Mouse (Mus musculus) urinary bladder, adult 2 months (tissue): ENCODE results near the gene Gm5741. TPM values are rescaled to one million over a fixed set of nuclear protein-coding genes. Genes with fewer than 3 reads are reported as not detected.

ENCODE experiments used
- DNase-seq: peaks from one replicate; pipeline ENCODE4 v3.0.0; 2022; ENCODE audit warnings: low spot score
- polyA plus RNA-seq: library from polyadenylated mRNA; depleted of rRNA; stranded (reverse); fragments of >200 nt; gene quantifications from 2 replicates; pipeline ENCODE4 v1.2.3, GENCODE M21; 2012; rRNA removed

Gm5741 gene
- polyA plus RNA-seq, 1 experiment: 1.2 TPM

DNA sequence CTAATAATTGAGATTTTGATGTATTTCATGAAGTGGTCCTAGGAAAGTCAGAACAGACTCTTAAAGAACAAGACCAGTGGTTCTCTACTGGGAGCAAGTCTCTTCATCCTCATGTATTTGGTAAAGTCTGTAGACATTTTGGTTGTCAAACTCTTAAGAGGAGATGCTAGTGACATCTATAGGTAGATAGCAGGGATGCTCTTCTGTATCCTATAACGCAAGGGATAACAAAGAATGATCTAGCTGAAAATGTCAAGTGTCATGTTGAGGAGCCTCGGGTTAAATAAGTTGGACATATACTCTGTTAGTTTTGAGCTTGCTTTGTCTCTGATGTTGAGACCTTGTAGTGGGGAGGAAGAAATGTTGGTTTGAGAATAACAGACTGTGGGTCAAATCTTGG, 39.9 kb downstream of the Gm5741 start:
- no peak for DNase-seq

DNA sequence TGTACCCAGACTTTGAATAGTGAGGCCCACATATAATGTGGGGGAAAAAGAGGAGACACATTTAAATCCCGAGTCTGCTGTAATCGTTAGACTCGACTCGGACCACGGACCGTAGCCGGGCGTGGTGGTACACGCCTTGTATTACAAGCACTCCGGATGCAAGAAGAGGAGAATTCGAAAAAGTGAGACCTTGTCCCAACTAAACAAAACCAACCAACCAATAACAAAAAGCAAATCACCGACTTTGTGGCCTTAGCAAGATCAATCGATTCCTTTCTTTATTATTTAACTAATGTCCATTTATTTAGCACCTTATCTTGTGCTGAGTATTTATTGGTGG, 40.3 kb downstream of the Gm5741 start:
- no peak for DNase-seq

DNA sequence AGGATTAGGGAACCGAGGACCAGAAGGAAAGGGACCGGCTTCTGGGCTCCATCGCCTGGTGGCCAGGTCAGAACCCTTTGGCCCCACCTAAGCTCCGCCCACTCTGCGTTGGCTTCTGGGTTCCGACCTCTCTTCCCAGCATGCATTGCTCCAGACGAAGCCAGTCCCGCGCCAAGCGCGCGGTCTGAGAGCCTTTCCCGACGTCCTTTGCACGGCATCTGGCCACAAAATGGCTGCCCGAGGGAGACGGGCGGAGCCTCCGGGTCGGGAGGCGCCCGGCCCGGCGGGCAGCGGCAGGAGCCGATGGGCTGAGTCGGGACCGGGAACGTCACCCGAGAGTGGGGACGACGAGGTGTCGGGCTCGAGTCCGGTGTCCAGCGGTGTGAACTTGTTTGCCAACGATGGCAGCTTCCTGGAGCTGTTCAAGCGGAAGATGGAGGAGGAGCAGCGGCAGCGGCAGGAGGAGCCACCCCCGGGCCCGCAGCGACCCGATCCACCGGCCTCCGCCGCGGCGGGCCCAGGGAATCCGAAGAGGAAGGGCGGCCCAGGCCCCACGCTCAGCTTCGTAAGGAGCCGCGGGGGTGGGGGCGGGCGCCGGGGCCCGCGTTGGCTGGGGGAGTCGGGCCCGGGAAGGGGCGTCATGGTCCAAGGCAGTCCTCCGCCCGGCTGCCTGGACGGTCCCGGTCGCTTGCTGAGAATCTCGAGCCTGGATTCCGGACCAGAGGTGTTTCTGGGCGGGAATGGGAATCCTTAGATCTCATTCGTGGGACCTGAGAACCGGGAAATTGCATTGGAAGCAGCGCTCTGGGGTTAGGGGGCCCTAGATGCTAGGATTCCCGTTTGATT, 40.9 kb downstream of the Gm5741 start, which contains the start of gene Trir:
TSS of gene Trir (plus strand) at position 154 of the 846 bp plus-strand sequence.
- peak; percentile 97 for DNase-seq

DNA sequence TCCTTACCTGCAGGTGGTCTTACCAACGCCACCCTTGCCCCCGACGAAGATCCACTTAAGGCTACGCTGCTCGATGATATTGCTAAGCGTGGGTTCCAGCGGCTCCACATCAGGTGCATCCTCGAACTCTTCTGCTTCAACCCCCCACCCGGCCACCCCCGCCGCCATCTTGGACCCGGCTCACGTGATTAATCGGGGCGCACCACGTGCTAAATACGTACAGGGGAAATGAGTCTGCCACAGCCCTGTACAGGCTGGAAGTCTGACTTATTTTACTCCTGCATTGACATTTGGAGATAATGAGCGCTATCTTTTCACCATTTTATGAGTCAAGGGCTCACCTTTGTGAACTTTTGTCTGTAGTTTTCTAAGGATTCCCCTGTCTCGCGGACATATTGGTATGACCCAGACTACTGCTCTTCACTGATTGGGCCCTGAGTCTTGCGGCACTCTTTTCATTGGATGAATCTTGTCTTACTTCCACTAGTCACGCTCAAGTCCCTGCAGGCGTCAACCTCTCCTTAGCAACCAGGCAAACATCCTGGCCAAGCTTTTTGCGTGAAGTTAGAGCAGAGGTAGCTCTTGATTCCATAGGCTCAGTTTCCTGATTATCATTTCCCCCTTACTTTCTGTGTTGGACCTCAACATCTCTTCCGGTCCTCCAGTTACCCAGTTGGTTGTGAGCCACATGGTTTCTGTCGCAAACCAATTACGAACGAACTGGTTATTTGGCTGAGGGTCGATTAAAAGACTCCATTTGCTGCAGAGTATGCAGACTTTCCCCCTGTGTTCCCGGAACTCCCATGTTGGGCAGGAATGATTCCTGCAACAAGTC, 42.5 kb downstream of the Gm5741 start, which contains the start of gene Asna1:
TSS of gene Asna1 (minus strand) at position 184 of the 835 bp plus-strand sequence.
- DNase-seq: peak; percentile 64

GRCm38 (mm10) chr8:85023846-85024245, 43.9 kb downstream of the Gm5741 start:
- no peak for DNase-seq

- no peak for DNase-seq
Measured at GRCm38 (mm10) chr8:85021514-85022055, 46.2 kb downstream of the Gm5741 start.

Other genes starting within 250 kb of the Gm5741 start
- gene Dand5, start 245.2 kb downstream of the Gm5741 start, polyA plus RNA-seq: 4.7 and 4.8 TPM in 2 replicates
- 22.0 and 22.2 TPM in 2 replicates for gene Gadd45gip1, start 236.5 kb downstream of the Gm5741 start, polyA plus RNA-seq
- 63.3 and 69.9 TPM in 2 replicates for gene Rad23a, start 227.3 kb downstream of the Gm5741 start, polyA plus RNA-seq
- gene Calr, start 221.0 kb downstream of the Gm5741 start, polyA plus RNA-seq: 362 and 430 TPM in 2 replicates
- gene Farsa, start 211.0 kb downstream of the Gm5741 start, polyA plus RNA-seq: 39.2 and 51.4 TPM in 2 replicates
- gene Syce2, start 195.9 kb downstream of the Gm5741 start, polyA plus RNA-seq: 2.8 and 3.2 TPM in 2 replicates
- gene Gcdh, start 174.1 kb downstream of the Gm5741 start, polyA plus RNA-seq: 31.4 and 33.1 TPM in 2 replicates
- gene Klf1, start 166.1 kb downstream of the Gm5741 start, polyA plus RNA-seq: 0.15 TPM in 2 replicates
- 18.4 and 20.4 TPM in 2 replicates for gene Dnase2a, start 159.4 kb downstream of the Gm5741 start, polyA plus RNA-seq
- 0.17 and 0.19 TPM in 2 replicates for gene Mast1, start 130.6 kb downstream of the Gm5741 start, polyA plus RNA-seq
- gene Rtbdn, start 121.0 kb downstream of the Gm5741 start, polyA plus RNA-seq: not detected in 2 replicates
- not detected in 2 replicates for gene Gm49661, start 98.5 kb downstream of the Gm5741 start, polyA plus RNA-seq
- gene Prdx2, start 98.4 kb downstream of the Gm5741 start, polyA plus RNA-seq: 215 and 231 TPM in 2 replicates
- gene Rnaseh2a, start 98.2 kb downstream of the Gm5741 start, polyA plus RNA-seq: 49.4 and 49.5 TPM in 2 replicates
- 97.4 and 121 TPM in 2 replicates for gene Junb, start 89.3 kb downstream of the Gm5741 start, polyA plus RNA-seq
- 26.9 and 28.5 TPM in 2 replicates for gene Hook2, start 77.4 kb downstream of the Gm5741 start, polyA plus RNA-seq
- 0.04 TPM in 1 of 2 replicates, not detected in the other for gene Best2, start 53.5 kb downstream of the Gm5741 start, polyA plus RNA-seq
- 113 and 136 TPM in 2 replicates for gene Asna1, start 42.7 kb downstream of the Gm5741 start, polyA plus RNA-seq
- 109 and 140 TPM in 2 replicates for gene Trir, start 41.2 kb downstream of the Gm5741 start, polyA plus RNA-seq
- 50.0 and 53.0 TPM in 2 replicates for gene Tnpo2, start 31.1 kb downstream of the Gm5741 start, polyA plus RNA-seq
- 38.9 and 54.7 TPM in 2 replicates for gene Fbxw9, start 7.9 kb downstream of the Gm5741 start, polyA plus RNA-seq
- 41.0 and 47.1 TPM in 2 replicates for gene Dhps, start 3.8 kb upstream of the Gm5741 start, polyA plus RNA-seq
- 95.6 and 103 TPM in 2 replicates for gene Wdr83os, start 12.8 kb upstream of the Gm5741 start, polyA plus RNA-seq
- 35.8 and 45.7 TPM in 2 replicates for gene Wdr83, start 13.3 kb upstream of the Gm5741 start, polyA plus RNA-seq
- 72.9 and 74.8 TPM in 2 replicates for gene Man2b1, start 15.3 kb upstream of the Gm5741 start, polyA plus RNA-seq
- 3.9 and 4.3 TPM in 2 replicates for gene Zfp791, start 55.1 kb upstream of the Gm5741 start, polyA plus RNA-seq
- not detected in 2 replicates for gene Cks1brt, start 83.9 kb upstream of the Gm5741 start, polyA plus RNA-seq
- not detected in 2 replicates for gene Olfr371, start 158.0 kb upstream of the Gm5741 start, polyA plus RNA-seq
- gene Orc6, start 231.7 kb upstream of the Gm5741 start, polyA plus RNA-seq: 25.1 and 31.3 TPM in 2 replicates
- gene Vps35, start 231.8 kb upstream of the Gm5741 start, polyA plus RNA-seq: 92.0 and 94.3 TPM in 2 replicates